Mouse (Mus musculus) right cerebral cortex, adult 18-20 months (tissue): Measurements from ENCODE around the gene Hgd.

Experiments
- DNase-seq: peaks from one replicate; pipeline ENCODE4 v3.0.0; 2022; ENCODE audit warnings: mixed read lengths

The Hgd gene

GRCm38 (mm10) chr16:37676024-37676676, 96.2 kb downstream of the Hgd start:
- peak; percentile 84 for DNase-seq

GRCm38 (mm10) chr16:37676677-37677072, 96.7 kb downstream of the Hgd start:
- DNase-seq = no peak

GRCm38 (mm10) chr16:37677586-37677985, 97.6 kb downstream of the Hgd start:
- no peak for DNase-seq

- DNase-seq = no peak
Observed at GRCm38 (mm10) chr16:37680216-37680615, 100.3 kb downstream of the Hgd start.

- no peak for DNase-seq
Observed at GRCm38 (mm10) chr16:37680831-37681230, 100.9 kb downstream of the Hgd start.
